Mouse (Mus musculus): Measurements from ENCODE around the gene Zim1.

Gene Zim1

GRCm38 (mm10) chr7:6696241-6697045 is at the start of gene Zim1:
Zim1 (minus strand) TSS chr7:6696450.
- peak; percentile 82 for DNase-seq

DNA sequence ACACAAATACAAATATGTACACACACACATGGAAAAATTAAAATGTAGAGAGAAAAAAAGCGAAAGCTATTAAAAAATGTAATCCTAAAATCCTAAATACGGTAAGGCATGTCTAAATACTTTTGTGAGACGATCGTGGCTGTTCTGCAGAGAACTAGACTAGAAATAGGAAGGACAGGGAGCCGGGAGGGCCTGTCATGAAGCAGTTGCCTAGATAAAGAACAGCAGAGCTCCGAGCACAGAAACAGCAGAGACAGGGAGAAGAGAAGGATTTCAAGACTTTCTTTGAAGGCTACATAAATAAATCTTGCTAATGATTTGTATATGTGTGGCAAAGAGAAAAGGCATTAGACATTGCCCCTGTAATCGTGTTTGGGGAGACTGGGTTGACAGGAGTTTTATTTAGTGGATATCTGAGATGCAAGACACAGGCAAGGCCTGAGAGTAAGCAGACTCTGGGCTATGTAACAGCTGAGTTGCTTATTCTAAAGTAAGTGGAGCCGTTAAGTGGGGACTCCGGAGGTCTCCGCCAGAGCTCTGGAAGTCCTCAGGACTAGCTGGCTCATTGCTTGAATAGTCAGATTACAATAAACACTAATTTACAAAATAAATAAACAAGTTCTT is 48.1 kb upstream of the Zim1 start:
- no peak for DNase-seq

GRCm38 (mm10) chr7:6736060-6736459 is 39.8 kb upstream of the Zim1 start:
- no peak for DNase-seq

GRCm38 (mm10) chr7:6731930-6732329 is 35.7 kb upstream of the Zim1 start:
- DNase-seq: peak; percentile 42

- DNase-seq: peak; percentile 61
Measured at GRCm38 (mm10) chr7:6731373-6731772, 35.1 kb upstream of the Zim1 start.

DNA sequence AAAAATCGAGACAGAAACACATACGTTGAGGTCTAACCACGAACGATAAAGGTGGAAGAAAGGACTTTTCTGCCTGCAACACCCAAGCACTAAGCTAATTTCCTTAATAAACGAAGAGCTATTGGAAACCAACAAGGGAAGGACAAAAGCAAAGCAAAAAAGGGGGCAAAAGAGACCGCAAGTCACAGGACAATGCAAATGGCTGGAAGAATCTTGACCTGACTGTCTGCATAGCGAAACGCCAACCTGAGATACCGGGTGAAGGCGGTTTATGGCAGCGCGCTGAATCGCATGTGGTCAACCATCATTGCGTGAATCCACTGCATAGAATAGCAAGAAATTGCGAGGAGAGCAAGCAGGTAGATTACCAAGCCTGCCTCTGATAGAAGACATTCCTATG is 34.6 kb upstream of the Zim1 start:
- no peak for DNase-seq

DNA sequence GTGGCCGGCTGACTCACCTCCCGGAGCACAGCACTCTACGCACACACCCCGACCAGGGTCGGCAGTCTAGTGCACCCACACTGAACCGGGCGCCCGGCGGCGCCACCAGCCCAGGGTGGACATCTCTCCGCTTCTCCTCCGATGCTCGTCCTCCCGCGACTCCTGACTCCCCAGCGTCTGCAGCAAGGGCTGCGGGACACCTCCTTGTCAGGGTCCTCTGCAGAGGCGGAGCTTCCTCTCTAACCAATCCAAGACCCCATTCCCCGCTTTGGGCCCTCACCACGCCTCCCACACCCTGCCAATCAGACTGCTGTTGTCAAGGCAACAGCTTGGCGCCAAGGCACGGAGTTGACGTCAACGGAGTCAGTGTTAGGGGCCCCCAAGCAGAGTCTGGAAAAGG is 34.0 kb upstream of the Zim1 start, which contains the start of the genes Peg3 and Usp29:
TSS of gene Peg3 (minus strand) at position 191 of the 400 bp plus-strand sequence.
TSS of gene Usp29 (plus strand) at position 338 of the 400 bp plus-strand sequence.
- DNase-seq: peak; percentile 95

- peak; percentile 97 for DNase-seq
Measured at GRCm38 (mm10) chr7:6729061-6729817, 33.0 kb upstream of the Zim1 start.

DNA sequence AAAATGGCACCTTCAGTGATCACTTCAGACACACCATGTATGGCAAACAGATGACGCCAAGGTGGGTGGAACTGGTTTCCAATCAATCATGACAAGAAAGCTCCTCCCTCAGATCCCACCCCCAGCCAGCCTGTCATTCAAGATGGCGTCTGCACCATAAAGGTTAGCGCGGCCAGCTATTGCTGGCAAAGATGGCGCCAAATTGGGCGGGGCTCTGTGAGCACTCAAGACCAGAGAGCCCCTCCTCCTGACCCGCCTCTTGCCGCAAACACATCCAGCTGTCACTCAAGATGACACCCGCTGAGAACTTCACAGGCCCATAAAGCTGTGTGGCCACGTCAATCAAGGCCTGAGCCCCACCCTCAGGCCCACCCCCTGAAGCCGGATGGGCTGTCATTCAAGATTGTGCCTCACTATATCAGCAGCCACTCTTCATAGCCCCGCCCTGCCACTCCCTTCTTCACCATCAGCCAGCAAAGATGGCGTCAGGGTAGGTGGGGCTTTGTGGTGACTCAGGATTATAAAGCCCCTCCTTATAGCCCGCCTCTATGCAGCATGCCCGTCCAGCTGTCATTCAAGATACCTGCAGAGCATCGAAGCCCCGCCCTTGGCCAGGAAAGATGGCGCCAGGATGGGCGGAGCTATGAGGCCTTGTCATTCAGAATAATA is 32.1 kb upstream of the Zim1 start:
- peak; percentile 99 for DNase-seq

DNA sequence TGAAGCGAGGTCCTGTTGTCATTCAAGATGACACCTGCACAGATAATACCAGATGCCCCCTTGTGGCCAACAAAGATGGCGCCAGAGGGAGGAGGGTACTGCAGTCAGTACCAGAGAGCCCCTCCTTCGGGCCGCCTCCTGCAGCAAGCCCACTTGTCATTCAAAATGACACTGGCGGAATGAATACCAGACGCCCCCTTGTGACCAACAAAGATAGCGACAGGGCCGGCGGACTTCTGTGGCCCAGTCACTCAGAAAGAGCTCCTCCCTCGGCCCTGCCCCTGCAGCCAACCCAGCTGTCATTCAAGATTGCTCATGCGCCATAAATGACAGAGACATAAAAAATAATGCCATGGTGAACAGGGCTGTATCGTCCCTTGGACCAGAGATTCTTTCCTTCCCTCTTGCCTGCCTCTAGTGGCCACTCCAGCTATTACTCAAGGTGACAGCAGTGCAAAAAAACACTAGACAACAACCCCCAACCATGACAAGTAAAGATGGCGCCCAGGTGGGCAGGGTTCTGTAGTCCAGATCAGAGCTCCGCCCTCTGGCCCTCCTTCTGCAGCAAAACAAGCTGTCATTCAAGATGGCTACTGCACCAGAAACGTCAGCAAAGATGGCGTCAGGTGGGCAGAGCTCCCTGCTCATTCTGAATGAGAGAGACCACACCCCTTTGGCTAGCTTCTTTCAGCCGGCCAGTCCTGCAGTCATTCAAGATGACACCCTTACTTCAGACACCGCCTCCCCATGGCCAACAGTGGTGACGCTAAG is 31.3 kb upstream of the Zim1 start:
- DNase-seq: peak; percentile 97

- no peak for DNase-seq
Measured at GRCm38 (mm10) chr7:6709396-6709795, 13.1 kb upstream of the Zim1 start.

GRCm38 (mm10) chr7:6708451-6709180 is 12.4 kb upstream of the Zim1 start:
- DNase-seq: no peak

GRCm38 (mm10) chr7:6707416-6708015 is 11.3 kb upstream of the Zim1 start:
- DNase-seq: no peak

DNA sequence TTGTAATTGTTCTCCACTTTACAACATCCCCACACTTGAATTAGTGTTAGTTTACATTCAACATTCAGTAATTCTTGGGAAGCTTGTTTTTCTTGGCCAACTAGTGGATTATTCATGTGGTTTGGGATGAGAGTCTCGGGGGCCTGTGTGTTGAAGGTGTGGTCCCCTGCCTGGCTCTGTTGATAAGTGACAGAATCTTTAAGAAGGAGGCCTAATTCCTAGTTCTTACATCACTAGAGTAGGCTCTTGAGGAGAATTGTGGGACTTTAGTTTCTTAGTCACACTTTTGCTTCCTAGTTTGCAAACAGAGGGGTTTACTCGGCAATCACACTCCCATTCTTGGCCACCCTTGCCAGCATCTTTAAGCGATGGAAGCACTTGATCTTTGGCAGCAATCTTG is 3.0 kb upstream of the Zim1 start:
- DNase-seq: no peak

DNA sequence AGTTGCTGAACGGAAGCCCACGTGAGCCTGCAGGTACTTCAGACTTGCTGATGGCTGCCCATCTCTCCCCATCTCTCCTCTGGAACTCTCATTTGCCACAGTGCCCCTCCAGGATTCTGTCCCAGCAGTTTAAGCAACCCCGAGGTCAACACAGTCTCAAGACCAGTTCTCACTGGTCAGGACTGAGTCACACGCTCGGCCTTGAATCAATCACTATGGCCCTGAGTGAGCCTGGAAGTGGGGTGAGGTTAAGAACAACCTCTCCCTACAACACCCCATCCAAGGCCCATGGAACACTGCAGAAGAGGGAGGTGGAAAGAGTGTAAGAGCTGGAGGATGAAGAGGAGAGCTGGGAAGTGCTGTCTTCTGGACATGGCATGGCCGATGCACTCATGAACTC is 10.7 kb downstream of the Zim1 start:
- no peak for DNase-seq

- no peak for DNase-seq
Measured at GRCm38 (mm10) chr7:6666726-6667125, 29.5 kb downstream of the Zim1 start.

DNA sequence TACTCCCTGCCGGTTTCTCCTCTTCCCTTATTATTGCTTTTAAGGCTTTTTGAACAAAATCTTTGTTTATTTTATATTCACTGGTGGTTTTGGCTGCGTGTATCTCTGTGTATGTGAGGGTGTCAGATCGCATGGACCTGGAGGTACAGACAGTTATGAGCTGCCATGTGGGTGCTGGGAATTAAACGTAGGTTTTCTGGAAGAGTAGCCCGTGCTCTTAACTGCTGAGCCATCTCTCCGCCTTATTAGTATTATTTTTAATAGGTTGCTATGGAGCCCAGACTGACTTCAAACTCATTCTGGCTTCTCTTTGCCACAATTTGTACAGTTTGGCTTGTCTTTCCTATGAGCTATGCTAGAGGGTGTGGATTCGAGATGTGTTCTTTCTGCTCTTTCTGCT is 32.8 kb downstream of the Zim1 start:
- no peak for DNase-seq

- DNase-seq: peak; percentile 24
Measured at GRCm38 (mm10) chr7:6659605-6660004, 36.6 kb downstream of the Zim1 start.

DNA sequence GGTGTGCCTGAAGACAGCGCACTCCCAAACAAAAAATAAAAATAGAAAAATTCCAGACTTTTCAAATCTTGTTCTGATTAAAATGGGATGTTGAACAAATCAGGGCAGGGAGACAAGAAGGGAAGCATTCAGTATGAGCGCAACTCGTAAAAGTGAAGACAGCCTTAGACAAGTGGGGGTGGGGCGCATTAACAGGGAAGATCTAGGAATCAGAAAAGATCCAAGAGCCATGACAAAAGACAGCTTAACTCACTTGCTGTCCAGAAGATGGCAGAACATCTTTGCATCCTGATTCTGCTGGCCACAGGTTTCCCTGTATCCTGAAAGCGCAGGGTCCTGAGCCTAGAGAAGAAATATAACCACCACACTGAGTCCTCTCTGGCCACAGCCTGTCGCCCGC is 37.6 kb downstream of the Zim1 start:
- DNase-seq: no peak

- no peak for DNase-seq
Measured at GRCm38 (mm10) chr7:6652151-6652550, 44.1 kb downstream of the Zim1 start.

DNA sequence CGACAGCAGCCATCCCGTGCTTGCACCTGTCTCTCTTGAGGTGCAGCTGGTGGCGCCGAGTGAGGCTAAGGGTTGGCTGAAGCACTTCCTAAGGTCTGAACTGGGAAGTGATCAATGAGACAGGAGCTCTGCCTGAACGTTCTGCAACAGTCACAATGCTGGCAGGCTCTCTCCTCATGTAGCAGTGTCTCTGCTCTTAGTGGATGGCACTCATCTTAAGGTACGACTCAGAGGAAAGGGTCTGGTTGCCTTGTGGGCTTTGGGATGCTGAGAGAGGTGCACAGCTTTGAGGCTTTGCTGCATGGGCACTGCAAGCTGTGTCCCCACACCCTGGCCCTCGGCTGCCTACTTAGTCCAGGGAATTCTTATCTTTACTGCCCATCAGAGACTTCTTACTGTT is 45.0 kb downstream of the Zim1 start:
- no peak for DNase-seq
